Mouse (Mus musculus) spleen, postnatal 10 days (tissue): ENCODE data around the gene Stra6.

ENCODE experiments used
- DNase-seq, 2 experiments: peaks; one replicate each; pipeline ENCODE4 v3.0.0; 2021 to 2022; ENCODE audit warnings: low spot score in 2 of 2

Gene Stra6

GRCm38 (mm10) chr9:58049861-58050260 lies 13.7 kb upstream of the Stra6 start:
- no peak for DNase-seq

- no peak for DNase-seq
These were observed 11.7 kb upstream of the Stra6 start for GRCm38 (mm10) chr9:58051937-58052336.

GRCm38 (mm10) chr9:58053102-58053501 lies 10.5 kb upstream of the Stra6 start:
- DNase-seq: peak; percentile 19 to 59

- DNase-seq: no peak
These were observed 10.0 kb upstream of the Stra6 start for GRCm38 (mm10) chr9:58053544-58053943.

GRCm38 (mm10) chr9:58054032-58054431 lies 9.6 kb upstream of the Stra6 start:
- no peak for DNase-seq

GRCm38 (mm10) chr9:58055666-58056065 lies 7.9 kb upstream of the Stra6 start:
- DNase-seq: no peak

- no peak for DNase-seq
These were observed 3.7 kb upstream of the Stra6 start for GRCm38 (mm10) chr9:58059920-58060319.

GRCm38 (mm10) chr9:58060677-58061667 lies 2.6 kb upstream of the Stra6 start:
- peak in 1 of 2 experiments; percentile 69 for DNase-seq

- DNase-seq: no peak
These were observed 1.9 kb downstream of the Stra6 start for GRCm38 (mm10) chr9:58065532-58065931.

GRCm38 (mm10) chr9:58065977-58066730 lies 2.6 kb downstream of the Stra6 start:
- no peak for DNase-seq

GRCm38 (mm10) chr9:58066731-58067095 lies 3.1 kb downstream of the Stra6 start:
- DNase-seq: no peak

- no peak for DNase-seq
These were observed 4.0 kb downstream of the Stra6 start for GRCm38 (mm10) chr9:58067546-58067945.

- no peak for DNase-seq
These were observed 11.0 kb downstream of the Stra6 start for GRCm38 (mm10) chr9:58074561-58074960.

- no peak for DNase-seq
These were observed 21.0 kb downstream of the Stra6 start for GRCm38 (mm10) chr9:58084586-58084985.

- no peak for DNase-seq
These were observed 21.5 kb downstream of the Stra6 start for GRCm38 (mm10) chr9:58085074-58085473.

GRCm38 (mm10) chr9:58086203-58086602 lies 22.6 kb downstream of the Stra6 start:
- no peak for DNase-seq

- no peak for DNase-seq
These were observed 23.3 kb downstream of the Stra6 start for GRCm38 (mm10) chr9:58086861-58087260.

GRCm38 (mm10) chr9:58087277-58087998 lies 23.9 kb downstream of the Stra6 start:
- no peak for DNase-seq

- DNase-seq: no peak
These were observed 28.2 kb downstream of the Stra6 start for GRCm38 (mm10) chr9:58091623-58092425.

GRCm38 (mm10) chr9:58092581-58093269 lies 29.1 kb downstream of the Stra6 start:
- DNase-seq: no peak

- DNase-seq: no peak
These were observed 30.2 kb downstream of the Stra6 start for GRCm38 (mm10) chr9:58093776-58094175.
